Mouse (Mus musculus): ENCODE data around the gene Grxcr1. TPM values are rescaled to one million over a fixed set of nuclear protein-coding genes. Genes with fewer than 3 reads are reported as not detected.

Grxcr1 gene
- total RNA-seq, 2 experiments from 2014 or later = not detected

Other genes starting within 250 kb of the Grxcr1 start
- 100 to 1,000 TPM; 145 to 152 TPM for gene Atp8a1, start 184.4 kb upstream of the Grxcr1 start, total RNA-seq (2021)
- not detected for gene Gm5108, start 90.2 kb upstream of the Grxcr1 start, total RNA-seq (2021)
- not detected for gene Gm21905, start 85.4 kb upstream of the Grxcr1 start, total RNA-seq (2021)

Measured in left cerebral cortex, postnatal 10 days (tissue).